Mouse (Mus musculus) Patski (cell line): ENCODE measurements around the gene Olfr370. TPM values are rescaled to one million over a fixed set of nuclear protein-coding genes. Genes with fewer than 3 reads are reported as not detected.
A peak's percentile ranks its signal among the peaks of the same experiment; 100 is the strongest.

ENCODE experiments used
- ATAC-seq: fragments of 100-300 bp; one replicate; pipeline ENCODE4 v1.8.0; 2021
- CTCF ChIA-PET: fragments of 350-600 bp; sonication (Branson Sonifier 250); formaldehyde crosslinking; loops from one replicate; lab custom pipeline; 2022; ENCODE audit warnings: inconsistent platforms; lab: Charles Lee
- POLR2A ChIA-PET: fragments of 350-600 bp; sonication (Branson Sonifier 250); formaldehyde crosslinking; loops from one replicate; lab custom pipeline; 2022; ENCODE audit warnings: antibody characterized with exemption, inconsistent platforms; lab: Charles Lee
- DNase-seq: peaks from one replicate; pipeline ENCODE4 v3.0.0-alpha.2; 2011; ENCODE audit warnings: low read depth, low spot score
- H3K27me3 ChIP-seq: fragments of 371-371 bp; one replicate; pipeline ENCODE4 v1.5.1; 2021
- CTCF ChIP-seq: fragments of 100-300 bp; IDR thresholded peaks from one replicate; pipeline ENCODE4 v1.5.1; 2021
- in situ Hi-C: fragments of 300-500 bp; cut with MboI; formaldehyde crosslinking; loops from 3 replicates; pipeline ENCODE4 v1.11.1; 2018; ENCODE audit warnings: low pct_unique_long_range_greater_than_20kb, mixed read lengths
- polyA plus RNA-seq: library from polyadenylated mRNA; unstranded; gene quantifications from one replicate; pipeline ENCODE4 v1.2.3, GENCODE M21; 2021

Gene Olfr370
- polyA plus RNA-seq, 1 experiment from 2014 or later, result 0.04 TPM

DNA sequence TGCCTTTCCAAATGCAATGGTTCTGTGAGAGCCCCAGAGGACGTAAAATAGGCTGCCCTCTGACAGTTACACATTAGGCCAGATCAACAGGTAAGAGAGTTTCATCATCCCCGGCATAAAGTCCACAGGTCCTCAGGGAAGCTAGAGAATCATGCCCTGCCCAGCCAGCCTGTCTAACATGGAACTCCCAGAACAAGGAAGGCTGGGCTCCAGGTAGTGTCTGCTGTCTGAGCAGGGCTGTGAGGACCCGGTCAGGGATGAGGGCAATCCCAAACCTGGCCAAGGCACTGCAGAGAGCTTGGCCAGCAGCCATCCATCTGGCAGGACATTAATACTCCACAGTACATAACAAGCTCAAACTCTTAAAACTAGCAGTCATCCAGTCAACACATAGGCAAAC, 49.8 kb downstream of the Olfr370 start:
- POLR2A ChIA-PET, result no interaction called here
- CTCF ChIA-PET, result interaction anchor here (1.0 kb wide), 1 partner anchor 9 kb away, joined by 4 read pairs; no protein-coding TSS in a partner anchor
- no peaks in the 10 kb centered on the region for H3K27me3 ChIP-seq
- TF ChIP-seq CTCF, result no peak
- DNase-seq (no peak), ATAC-seq (no peak)
- in situ Hi-C loops, result no loop called here

DNA sequence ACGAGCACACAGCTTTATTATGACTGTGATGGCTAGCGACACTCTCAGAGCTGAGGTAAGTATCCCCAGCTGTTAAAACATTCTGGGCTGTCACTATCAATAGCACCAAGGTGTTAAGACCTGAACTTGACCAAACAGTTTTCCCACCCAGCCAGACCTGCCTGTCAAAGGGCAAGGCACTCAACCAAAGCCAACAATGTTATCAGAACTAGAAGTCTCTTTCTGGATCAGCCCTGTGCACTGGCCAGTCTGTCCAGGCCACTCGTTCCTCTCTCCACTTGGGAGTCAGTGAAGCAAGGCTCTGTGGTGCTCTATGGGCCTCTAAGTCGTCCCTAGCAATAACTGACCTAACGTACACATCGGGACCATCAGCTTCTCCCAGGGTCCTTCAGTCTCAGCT, 52.1 kb downstream of the Olfr370 start:
- DNase-seq (no peak), ATAC-seq (no peak)
- POLR2A ChIA-PET, result interaction anchor here (1.2 kb wide), 1 partner anchor 13 kb away, joined by 3 read pairs; no protein-coding TSS in a partner anchor
- in situ Hi-C loops, result no loop called here
- no peak for TF ChIP-seq CTCF
- H3K27me3 ChIP-seq, result no peaks in the 10 kb centered on the region
- CTCF ChIA-PET, result interaction anchor here (0.9 to 1.4 kb wide), 2 partner anchors 9 to 12 kb away, joined by 4 to 5 read pairs; no protein-coding TSS in a partner anchor

DNA sequence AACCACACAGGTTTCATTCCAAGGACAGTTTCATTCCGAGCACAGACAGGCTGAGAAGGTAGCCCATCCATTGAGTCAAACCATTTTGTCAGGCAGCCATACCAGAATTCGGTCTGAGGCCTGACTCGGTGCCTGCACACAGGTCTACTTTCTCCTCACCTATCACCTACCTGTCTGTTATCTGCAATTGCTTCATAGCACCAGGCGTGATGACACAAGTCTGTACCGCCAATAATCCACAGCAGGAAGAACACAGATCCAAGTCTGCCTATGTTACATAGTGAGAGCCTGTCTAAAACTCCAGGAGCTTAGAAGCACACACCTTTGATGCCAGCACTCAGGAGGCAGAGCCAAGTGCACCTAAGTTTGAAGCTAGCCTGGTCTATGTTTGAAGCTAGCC, 53.3 kb downstream of the Olfr370 start:
- POLR2A ChIA-PET, result interaction anchor here (0.5 to 1.2 kb wide), 2 partner anchors 11 to 14 kb away, joined by 3 to 4 read pairs; no protein-coding TSS in a partner anchor

DNA sequence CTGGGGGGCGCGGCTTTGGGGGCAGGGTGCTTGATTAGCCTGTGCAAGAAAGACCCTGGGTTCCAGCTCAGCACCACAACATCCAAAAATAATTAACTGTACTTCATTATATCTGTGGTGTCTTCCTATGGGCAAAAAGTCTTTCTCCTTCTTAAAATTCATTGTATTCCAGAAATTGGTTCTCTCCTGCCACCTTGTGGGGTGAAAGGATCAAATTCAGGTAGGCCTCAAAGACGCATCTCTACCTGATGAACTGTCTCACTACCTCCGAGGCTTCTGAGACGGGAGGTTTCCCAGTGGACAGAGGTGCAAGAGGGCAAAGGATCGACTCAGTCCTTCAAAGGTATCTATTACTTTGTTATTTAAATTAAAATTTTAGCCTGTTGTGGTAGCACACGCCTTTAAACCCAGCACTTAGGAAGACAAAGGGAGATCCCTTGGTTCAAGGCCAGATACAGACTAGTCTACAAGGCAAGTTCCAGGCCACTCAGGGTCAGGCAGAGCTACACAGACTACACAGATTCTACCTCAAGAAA, 55.0 kb downstream of the Olfr370 start:
- no peak for ATAC-seq
- DNase-seq, result no peak
- CTCF ChIA-PET, result interaction anchor here (0.9 to 1.5 kb wide), 4 partner anchors 10 to 140 kb away, joined by 3 read pairs; no protein-coding TSS in a partner anchor
- no peak for TF ChIP-seq CTCF
- in situ Hi-C loops, result no loop called here
- POLR2A ChIA-PET, result no interaction called here
- no peaks in the 10 kb centered on the region for H3K27me3 ChIP-seq

More for the DNA sequence above, 53.3 kb downstream of the Olfr370 start:
- no peaks in the 10 kb centered on the region for H3K27me3 ChIP-seq
- no peak for ATAC-seq
- CTCF ChIA-PET, result interaction anchor here (1.4 kb wide), 1 partner anchor 8 kb away, joined by 5 read pairs; no protein-coding TSS in a partner anchor
- in situ Hi-C loops, result no loop called here
- no peak for TF ChIP-seq CTCF
- DNase-seq, result no peak

DNA sequence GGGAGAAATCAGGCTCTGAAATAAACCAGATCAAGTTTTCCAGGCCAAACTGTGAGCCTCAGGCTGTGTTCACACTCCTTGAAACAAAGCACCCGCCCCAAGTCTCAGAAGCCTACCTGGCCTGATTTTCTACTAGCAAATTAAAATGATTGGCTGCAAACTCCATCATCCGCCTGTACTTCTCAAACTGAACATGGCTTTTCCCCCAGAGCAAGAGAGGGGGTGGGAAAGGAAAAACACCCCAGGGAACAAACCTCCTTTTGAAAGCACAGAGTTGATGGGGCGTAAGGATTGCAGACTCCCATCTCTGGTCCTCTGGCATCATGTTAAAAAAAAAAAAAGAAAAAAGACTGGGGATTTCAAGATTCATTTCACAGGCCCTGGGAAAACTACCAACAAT, 57.1 kb downstream of the Olfr370 start:
- no peak for TF ChIP-seq CTCF
- ATAC-seq (no peak), DNase-seq (no peak)
- ChIA-PET CTCF (interaction anchor here (0.8 kb wide), 1 partner anchor 8 kb away, joined by 3 read pairs; no protein-coding TSS in a partner anchor), POLR2A (no interaction called here)
- in situ Hi-C loops, result no loop called here
- H3K27me3 ChIP-seq, result no peaks in the 10 kb centered on the region

DNA sequence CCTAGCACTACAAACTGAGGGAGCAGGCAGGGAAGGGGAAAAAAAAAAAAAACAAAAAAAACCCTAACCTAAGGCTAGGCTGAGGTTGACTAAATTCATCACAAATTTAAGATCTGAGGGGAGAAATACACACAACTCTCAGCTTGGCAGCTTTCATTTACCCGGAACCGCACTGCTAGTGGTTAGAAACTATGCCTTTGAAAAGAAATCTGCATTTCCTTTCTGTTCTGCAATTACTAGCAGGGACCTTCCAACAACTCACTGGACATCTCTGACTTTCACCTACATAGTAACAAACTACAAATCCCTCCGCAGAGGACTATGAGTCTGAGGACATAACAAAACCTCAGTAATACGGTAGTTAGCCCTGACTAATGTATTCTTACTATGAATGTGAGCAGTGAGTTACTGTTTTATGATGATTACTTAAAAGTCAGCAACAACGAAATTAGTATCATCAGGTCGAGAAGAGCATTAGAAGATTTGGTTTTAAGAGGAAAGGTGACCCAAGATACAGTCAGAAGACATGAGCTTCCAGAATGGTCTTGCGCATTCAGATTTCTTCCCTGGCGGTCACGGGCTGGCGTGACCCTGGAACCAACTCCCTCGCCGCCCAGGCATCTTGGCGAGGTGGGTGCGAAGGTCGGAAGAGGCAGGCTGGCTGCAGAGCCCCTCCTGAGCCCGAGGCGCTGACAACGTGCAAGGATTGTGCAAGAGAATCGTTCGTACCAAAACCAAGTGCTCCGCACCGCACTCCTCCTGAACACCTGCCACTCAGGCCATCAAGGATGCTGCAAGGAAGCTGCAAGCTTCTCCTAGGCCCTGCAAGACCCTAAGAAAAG, 58.0 kb downstream of the Olfr370 start:
- CTCF ChIA-PET, result no interaction called here
- H3K27me3 ChIP-seq, result no peaks in the 10 kb centered on the region
- POLR2A ChIA-PET, result interaction anchor here (0.7 kb wide), 1 partner anchor 10 kb away, joined by 3 read pairs; no protein-coding TSS in a partner anchor
- in situ Hi-C loops, result no loop called here
- TF ChIP-seq CTCF, result no peak
- DNase-seq (no peak), ATAC-seq (peak; percentile 19)

DNA sequence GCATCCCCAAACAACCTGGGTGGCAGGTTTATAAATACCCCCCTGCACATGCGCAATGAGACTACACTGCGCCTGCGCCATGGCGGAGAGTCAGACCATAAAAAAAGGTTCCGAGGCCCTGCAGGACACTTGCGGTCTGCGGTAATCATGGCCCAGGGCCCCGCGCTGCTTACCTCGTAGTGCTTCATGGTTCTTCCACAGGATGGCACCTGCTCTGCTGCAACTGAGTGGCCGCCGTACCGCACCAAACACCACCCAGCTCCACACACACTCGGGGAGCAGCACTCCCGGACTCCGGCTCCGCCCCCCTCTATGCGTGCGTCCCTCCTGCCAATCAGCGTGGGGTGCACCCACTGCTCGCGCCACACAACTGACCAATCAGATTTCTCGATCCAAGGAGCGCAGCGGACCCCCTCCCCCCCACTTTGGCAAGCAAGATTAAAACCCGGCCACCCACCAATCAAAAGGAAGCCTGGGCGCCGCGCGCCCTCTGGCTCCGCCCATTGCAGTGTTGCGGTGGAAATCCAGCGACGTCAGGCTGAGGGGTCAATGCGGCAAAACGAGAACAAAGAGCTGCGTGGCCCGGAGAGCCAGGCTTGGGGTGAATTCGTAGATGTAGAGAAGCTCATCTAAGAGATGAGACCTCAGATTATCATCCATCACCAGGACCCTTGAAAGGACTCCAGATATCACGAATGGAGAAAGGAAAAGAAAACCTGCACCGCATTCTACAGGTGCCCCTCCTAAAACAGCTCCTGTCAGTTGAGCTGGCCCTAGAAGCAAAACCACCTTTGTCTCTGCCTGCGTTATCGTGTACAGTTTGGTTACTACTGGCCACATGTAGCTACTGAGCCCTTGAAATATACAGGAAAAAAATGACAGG, 58.8 kb downstream of the Olfr370 start:
- no peaks in the 10 kb centered on the region for H3K27me3 ChIP-seq
- no peak for TF ChIP-seq CTCF
- DNase-seq (peak; percentile 89), ATAC-seq (peak; percentile 94)
- CTCF ChIA-PET, result interaction anchor here (0.8 to 1.3 kb wide), 5 partner anchors 9 to 28 kb away, joined by 3 to 5 read pairs (median 4); partner anchors contain the start of genes Dnajb1 and Tecr
- in situ Hi-C loops, result no loop called here
- POLR2A ChIA-PET, result interaction anchor here (0.7 to 0.8 kb wide), 2 partner anchors 11 to 13 kb away, joined by 3 read pairs; partner anchors contain the start of gene Tecr

Other genes starting within 250 kb of the Olfr370 start
- not detected for gene Ucp1, start 245.4 kb upstream of the Olfr370 start, polyA plus RNA-seq
- 8.8 TPM for gene Elmod2, start 203.3 kb upstream of the Olfr370 start, polyA plus RNA-seq
- gene Mgat4d, start 187.3 kb upstream of the Olfr370 start, polyA plus RNA-seq, result not detected
- gene Clgn, start 145.9 kb upstream of the Olfr370 start, polyA plus RNA-seq, result not detected
- 95.5 TPM for gene Scoc, start 77.4 kb upstream of the Olfr370 start, polyA plus RNA-seq
- 247 TPM for gene Ndufb7, start 30.9 kb downstream of the Olfr370 start, polyA plus RNA-seq
- gene Tecr, start 72.2 kb downstream of the Olfr370 start, polyA plus RNA-seq, result 275 TPM
- 39.9 TPM for gene Dnajb1, start 72.4 kb downstream of the Olfr370 start, polyA plus RNA-seq
- 133 TPM for gene Gipc1, start 116.9 kb downstream of the Olfr370 start, polyA plus RNA-seq
- 3.1 TPM for gene Ptger1, start 130.9 kb downstream of the Olfr370 start, polyA plus RNA-seq
- 68.6 TPM for gene Pkn1, start 163.4 kb downstream of the Olfr370 start, polyA plus RNA-seq
- 70.9 TPM for gene Ddx39, start 179.4 kb downstream of the Olfr370 start, polyA plus RNA-seq
- gene Adgre5, start 205.5 kb downstream of the Olfr370 start, polyA plus RNA-seq, result 77.0 TPM